Mouse (Mus musculus) liver (tissue): Measurements from ENCODE around the gene Chac1.

Experiments used
- DNase-seq: peaks from one replicate; pipeline ENCODE4 v3.0.0-alpha.2; 2020; ENCODE audit warnings: mixed read lengths

Chac1 gene

DNA sequence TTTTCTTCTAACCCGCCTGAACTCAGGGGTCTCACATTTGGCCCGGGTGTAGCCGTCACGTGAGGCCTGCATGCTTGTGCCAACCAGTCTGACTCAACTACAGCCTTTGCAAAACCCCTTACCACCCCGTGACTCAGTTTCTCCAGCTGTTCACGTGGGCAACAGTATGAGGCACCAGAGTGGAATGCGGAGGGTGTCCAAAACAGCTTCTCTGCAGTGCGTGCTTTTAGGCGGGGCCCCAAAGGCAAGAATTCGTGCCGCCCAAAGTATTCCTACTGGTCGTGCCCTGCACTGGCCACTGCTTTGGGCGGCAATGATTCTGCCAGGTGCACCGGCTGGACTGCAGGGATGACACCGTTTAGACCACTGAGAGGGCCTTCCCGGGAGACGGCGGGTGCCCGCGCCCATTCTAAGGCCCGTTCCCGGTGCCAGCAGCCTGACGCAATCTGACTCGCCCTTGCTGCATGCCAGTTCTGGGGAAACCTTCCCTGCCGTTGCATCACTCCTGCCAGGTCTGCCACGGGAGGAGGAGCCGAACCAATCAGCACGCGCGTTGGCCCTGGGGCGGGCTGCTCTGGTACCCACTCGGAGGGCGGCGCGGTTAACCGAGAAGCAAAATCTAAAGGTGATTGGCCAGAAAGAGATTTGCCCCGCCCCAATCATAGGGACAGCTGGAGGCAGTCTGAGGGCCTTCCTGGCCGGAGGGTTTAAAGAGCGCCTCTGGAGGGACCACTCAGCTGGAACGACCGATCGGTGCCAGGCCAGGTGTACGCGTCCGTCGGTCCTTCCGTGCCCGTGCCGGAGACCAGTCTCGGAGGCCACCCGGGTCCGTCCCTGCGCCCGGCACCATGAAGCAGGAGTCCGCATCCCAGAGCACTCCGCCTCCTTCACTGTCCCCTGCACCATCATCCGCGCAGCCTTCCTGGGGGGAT lies at the start of gene Chac1:
Chac1 (plus strand) TSS at position 675 of the 932 bp plus-strand sequence.
- DNase-seq: peak; percentile 91

- no peak for DNase-seq
These were observed 48.2 kb upstream of the Chac1 start for GRCm38 (mm10) chr2:119302876-119303275.

DNA sequence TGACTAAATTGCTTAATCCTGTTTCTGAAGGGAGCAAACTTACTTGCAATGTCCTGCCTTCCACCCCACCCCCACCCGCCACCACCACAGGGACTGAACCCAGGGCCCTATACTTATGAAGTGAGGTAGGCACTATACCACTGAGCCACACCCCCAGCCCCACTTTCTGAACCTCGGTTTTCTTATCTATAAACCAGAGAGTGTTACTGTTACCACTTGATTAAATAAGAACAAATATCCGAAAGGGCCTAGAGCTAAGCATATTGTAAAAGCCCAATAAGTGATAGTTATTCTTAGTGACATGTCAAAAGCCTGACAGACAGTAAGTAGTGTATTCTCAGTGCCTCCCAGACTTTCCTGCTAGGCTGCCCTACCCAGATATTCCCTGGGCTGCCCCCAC lies 46.6 kb upstream of the Chac1 start:
- DNase-seq: peak; percentile 61

DNA sequence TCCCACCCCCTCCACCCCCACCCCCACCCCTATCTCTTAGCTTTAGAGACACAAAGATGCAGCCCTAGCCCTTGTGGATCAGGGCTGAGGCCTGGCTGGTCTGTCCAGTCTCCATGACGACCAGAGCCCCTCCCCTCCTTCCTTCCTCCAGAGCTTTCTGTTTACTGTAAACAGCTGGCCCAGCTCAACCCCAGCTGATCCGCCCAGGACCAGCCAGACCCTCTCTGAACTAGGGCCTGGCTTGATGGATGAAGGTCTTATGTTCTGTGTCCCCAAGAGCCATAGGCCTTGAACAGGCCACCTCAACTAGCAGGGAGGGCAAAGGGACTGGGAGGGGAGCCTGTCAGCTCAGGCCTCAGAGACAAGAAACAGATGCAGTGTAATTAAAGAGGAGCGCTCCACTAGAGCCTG lies 46.2 kb upstream of the Chac1 start:
- peak; percentile 63 for DNase-seq

DNA sequence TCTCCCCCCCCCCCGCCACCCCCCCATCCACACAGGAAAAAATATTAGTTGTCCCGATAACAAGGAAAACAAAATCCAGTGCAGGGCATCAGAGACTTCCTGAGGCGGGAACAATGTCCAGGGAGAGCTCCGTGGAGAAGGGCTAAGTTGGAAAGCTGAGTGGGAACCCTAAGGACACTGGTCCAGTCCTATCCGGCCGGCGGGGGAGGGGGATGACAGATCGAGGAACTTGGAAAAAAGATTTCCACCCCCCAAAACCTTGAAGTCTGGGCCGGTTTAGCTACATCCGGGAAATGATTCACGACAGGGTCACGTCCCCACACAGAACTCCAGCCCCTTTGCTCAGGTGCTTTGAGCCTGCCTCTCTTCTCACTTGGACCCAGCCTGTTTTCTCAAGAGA lies 39.5 kb upstream of the Chac1 start:
- no peak for DNase-seq

GRCm38 (mm10) chr2:119312380-119312958 lies 38.6 kb upstream of the Chac1 start:
- no peak for DNase-seq

DNA sequence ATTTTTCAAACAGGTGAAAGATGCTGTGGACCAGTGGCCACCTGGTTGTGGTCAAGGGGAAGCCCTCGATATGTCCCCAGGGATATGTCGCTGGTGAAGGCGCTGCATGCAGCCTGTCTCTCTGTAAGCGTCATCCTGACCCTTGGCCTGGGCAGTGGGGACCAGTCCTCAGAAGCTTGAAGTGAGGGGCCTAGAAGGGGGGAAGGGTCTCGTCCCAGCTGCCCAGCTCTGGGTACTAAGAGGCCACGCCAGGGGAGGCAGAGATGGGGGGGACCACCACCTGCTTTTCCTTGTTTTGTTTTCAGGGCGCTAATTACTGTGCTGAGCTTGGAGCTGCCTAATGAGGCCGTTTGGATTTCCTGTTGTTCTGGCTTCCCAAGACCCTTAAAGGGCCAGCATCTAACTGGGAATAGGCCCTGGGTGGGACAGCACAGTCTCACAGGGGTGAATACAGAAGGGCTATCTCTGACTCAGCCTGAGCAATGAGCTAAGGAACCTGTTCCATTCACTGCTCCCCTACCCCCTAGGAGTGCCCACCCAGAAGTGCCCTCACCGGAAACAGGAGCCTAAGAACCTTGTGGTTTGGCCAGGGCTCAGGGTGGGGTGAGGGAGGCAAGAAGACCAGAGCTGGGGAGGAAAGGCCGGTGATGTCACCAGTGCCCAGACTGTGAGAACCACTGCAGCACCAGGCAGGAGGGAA lies 37.1 kb upstream of the Chac1 start:
- no peak for DNase-seq

- DNase-seq: no peak
These were observed 36.2 kb upstream of the Chac1 start for GRCm38 (mm10) chr2:119314742-119315310.

DNA sequence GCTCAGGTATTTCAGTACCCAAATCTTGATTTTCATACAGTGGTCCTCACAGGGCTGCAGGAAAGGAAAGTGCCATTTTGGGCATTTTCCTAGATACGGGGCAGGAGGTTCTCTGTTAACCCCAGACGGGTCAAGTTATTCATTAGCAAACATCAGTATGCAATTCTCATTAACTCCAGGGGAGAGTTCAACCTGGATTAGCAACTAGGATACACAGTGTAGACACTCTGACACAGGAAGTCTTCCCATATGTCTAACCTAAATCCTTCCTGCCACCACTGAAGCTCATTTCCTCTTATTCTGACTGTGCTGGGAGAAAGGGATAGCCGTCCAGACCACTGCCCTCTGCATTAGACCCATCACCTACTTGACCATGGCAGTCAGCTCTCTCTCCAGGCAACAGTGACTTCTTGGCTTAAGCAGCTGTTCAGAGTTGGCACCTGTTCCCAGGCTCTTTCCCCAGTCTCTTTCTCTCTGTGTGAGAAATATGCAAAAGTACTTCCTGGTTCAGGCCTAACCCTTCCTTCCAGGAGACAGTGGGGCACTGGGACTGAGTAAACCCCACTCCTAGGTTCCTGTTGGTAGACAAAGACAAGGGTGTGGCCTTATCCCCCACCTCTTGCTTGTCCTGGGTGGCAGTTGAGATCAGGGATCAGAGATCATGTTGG lies 32.9 kb upstream of the Chac1 start:
- no peak for DNase-seq

DNA sequence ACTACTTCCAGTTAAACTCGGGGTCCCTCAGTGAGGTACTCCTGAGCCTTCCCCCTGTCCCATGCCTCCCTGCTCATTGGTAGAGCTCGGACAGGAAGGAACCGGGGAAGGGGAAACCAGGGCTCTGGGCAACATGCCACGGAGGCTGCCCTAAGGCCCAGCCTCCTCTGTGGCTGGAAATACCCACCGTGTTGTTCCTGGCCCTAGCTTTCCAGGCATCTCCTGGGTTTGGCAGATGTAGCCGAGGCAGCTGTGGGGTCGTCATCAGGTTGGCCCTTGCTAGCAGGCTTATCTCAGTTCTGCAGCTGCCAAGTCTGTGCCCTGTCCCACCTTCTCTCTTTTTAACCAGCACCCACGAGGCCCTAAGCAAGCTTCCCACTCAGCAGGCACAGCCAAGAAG lies 30.5 kb upstream of the Chac1 start:
- peak; percentile 54 for DNase-seq

- DNase-seq: peak; percentile 54
These were observed 29.1 kb upstream of the Chac1 start for GRCm38 (mm10) chr2:119321771-119322586.

GRCm38 (mm10) chr2:119322587-119323300 lies 28.3 kb upstream of the Chac1 start:
- peak; percentile 72 for DNase-seq

- peak; percentile 40 for DNase-seq
These were observed 27.0 kb upstream of the Chac1 start for GRCm38 (mm10) chr2:119323866-119324575.

- peak; percentile 40 for DNase-seq
These were observed 26.3 kb upstream of the Chac1 start for GRCm38 (mm10) chr2:119324576-119325318.

DNA sequence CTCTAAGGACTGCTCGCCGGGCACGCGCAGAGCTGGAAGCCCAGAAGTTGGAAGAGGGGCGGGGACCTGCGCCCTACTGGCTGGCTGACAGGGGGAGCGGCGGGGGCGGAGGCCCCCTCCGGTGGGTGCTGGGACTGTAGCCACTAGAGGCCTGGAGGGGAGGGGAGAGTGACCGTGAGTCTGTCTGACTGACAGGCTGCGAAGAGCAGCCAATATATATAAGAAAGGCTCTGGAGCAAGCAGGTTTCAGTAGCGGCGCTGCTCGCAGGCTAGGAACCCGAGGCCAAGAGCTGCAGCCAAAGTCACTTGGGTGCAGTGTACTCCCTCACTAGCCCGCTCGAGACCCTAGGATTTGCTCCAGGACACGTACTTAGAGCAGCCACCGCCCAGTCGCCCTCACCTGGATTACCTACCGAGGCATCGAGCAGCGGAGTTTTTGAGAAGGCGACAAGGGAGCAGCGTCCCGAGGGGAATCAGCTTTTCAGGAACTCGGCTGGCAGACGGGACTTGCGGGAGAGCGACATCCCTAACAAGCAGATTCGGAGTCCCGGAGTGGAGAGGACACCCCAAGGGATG lies 25.4 kb upstream of the Chac1 start, which contains the start of gene Dll4:
Dll4 (plus strand) TSS at position 217 of the 576 bp plus-strand sequence.
- peak; percentile 46 for DNase-seq

DNA sequence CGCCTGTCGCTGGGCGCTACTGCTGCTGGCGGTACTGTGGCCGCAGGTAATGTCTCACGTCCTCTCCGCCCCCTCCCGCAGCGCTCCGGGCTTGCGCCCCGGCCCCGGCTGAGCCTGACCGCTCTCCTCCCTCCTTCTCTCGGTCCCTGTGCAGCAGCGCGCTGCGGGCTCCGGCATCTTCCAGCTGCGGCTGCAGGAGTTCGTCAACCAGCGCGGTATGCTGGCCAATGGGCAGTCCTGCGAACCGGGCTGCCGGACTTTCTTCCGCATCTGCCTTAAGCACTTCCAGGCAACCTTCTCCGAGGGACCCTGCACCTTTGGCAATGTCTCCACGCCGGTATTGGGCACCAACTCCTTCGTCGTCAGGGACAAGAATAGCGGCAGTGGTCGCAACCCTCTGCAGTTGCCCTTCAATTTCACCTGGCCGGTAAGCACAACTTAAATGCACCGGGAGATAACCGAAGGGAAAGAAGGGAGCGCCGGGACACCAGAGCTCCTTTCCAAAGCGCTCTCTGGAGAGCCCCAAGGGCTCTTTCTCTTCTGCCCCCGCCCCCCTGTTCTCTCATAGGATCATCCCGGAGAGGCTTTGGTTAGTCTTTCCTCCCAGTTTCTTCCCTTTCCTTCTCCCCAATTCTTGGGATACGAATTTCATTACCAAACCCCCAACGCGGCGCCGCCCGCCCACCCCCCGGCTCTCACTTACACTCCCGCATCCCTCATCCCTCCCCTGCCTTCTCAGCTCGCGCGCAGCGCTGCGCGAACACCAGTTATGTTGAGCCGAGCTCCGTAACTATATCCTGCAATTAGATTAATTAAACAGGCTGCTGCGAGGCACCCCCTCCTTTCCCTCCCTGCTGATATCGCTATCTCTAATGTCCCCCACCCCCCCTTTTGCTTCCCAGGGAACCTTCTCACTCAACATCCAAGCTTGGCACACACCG lies 24.6 kb upstream of the Chac1 start:
- DNase-seq: no peak

GRCm38 (mm10) chr2:119327102-119327480 lies 23.9 kb upstream of the Chac1 start:
- peak; percentile 57 for DNase-seq

DNA sequence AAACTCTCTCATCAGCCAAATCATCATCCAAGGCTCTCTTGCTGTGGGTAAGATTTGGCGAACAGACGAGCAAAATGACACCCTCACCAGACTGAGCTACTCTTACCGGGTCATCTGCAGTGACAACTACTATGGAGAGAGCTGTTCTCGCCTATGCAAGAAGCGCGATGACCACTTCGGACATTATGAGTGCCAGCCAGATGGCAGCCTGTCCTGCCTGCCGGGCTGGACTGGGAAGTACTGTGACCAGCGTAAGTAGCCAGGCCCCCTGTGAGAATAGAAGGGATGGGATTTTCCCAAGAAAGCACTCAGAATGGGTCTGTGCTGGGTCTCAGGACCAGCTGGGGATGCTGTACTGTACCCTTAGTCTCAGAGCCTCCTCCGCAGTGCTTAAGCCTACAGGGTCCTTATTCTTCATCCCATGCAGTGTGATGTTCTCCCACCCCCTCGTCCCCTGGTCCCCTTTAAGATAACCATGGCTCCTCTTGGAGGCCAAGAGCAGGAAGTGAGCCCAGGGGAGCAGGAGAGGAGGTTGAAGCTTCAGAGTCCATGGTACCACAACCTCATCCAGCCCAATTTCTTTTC lies 23.0 kb upstream of the Chac1 start:
- DNase-seq: no peak
